Mouse (Mus musculus) adrenal gland, postnatal 14 days (tissue): Measurements from ENCODE around the gene Cenpv. TPM values are rescaled to one million over a fixed set of nuclear protein-coding genes. Genes with fewer than 3 reads are reported as not detected.

Experiments
- DNase-seq: peaks from one replicate; pipeline ENCODE4 v3.0.0; 2021; ENCODE audit warnings: mixed read lengths
- total RNA-seq: library from RNA; stranded (reverse); gene quantifications from 2 replicates; pipeline ENCODE4 v1.2.3, GENCODE M21; 2021

The Cenpv gene
- total RNA-seq, 1 experiment from 2014 or later: 40.5 TPM

- no peak for DNase-seq
Measured at GRCm38 (mm10) chr11:62554163-62554855, 15.2 kb upstream of the Cenpv start.

DNA sequence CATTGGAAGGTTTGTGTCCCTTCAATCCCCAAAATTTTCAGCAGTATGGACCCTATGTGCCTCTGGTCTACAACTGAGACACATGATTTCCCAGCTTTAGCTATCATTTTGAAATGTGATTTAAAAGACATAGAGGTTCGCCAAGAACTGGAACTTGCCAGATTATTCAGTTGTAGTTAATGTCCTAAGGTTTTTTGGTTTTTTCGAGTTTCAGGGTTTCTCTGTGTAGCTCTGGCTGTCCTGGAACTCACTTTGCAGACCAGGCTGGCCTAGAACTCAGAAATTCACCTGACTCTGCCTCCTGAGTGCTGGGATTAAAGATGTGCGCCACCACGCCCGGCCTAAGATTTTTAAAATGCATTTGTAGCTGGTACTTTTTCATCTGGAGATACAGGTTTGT, 14.6 kb upstream of the Cenpv start:
- DNase-seq: no peak

GRCm38 (mm10) chr11:62553186-62553585, 14.1 kb upstream of the Cenpv start:
- no peak for DNase-seq

GRCm38 (mm10) chr11:62551226-62552119, 12.4 kb upstream of the Cenpv start:
- peak; percentile 94 for DNase-seq

DNA sequence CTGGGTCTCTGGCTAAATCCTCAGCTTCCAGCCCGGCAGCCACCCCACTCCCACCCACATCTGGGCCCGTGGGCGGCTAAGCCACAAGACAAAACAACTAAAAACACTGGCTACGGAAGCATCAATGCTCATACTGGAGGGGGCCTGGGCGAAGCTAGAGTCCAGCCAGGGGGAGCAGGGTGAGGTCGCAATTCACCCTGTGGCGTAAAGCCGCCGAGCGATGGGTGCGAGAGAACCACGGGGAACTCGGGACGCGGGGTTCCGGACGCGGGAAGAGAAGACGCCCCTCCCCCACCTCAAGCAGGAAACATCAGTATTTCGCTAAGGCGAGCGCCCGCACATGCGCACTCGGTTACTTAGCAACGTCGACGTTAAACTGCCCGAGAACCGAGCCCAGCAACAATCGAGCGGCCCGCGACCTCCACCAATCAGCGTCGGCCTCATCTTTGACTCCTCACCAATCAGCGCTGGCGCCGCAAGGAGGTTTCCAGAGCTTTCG, 11.7 kb upstream of the Cenpv start, which contains the start of gene Ubb:
Ubb (plus strand) TSS at position 445 of the 499 bp plus-strand sequence.
- DNase-seq: peak; percentile 99

DNA sequence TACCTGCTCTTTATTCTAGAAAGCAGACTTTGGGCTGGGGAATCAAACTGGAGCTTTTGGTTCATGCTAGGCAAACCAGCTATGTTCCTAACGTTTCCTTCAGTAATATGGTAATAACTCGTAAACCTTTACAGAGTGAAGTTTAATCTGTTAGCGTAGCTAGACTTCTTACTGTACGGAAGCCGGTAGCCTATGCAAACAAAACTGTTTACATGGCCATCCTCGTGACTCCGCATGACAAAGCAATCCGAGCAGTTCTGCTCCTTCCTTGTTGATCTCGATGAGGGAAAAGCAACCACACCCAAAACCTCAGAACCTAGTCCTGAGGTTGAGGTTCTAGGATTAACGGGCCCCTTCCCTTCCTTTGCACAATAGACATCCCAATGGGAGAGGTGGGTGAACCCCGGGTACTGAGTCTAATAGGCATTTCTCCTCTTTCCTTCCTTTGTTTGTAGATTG, 11.2 kb upstream of the Cenpv start:
- peak; percentile 58 for DNase-seq

GRCm38 (mm10) chr11:62549782-62550181, 10.7 kb upstream of the Cenpv start:
- peak; percentile 91 for DNase-seq

GRCm38 (mm10) chr11:62543991-62544390, 4.9 kb upstream of the Cenpv start:
- DNase-seq: no peak

DNA sequence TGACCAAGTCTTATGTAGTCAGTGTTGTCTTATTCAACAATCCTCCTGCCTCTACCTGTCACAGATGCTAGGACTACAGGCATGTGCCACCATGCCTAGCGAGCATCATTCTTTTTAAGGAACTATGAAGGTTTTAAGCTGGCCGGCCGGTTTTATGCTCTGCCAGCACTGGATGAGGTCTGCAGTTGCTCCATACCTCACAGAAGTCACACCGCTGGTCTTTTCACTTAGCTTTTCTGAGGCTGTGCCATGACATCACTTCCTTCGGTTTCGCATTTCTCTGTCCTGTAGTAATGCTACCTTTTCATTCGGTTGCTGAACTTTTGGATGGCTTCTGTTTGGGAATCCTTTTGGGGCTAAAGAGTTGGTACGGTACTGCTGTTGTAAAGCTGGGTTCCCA, 2.5 kb upstream of the Cenpv start:
- DNase-seq: no peak

- DNase-seq: no peak
Measured at GRCm38 (mm10) chr11:62540969-62541368, 1.9 kb upstream of the Cenpv start.

DNA sequence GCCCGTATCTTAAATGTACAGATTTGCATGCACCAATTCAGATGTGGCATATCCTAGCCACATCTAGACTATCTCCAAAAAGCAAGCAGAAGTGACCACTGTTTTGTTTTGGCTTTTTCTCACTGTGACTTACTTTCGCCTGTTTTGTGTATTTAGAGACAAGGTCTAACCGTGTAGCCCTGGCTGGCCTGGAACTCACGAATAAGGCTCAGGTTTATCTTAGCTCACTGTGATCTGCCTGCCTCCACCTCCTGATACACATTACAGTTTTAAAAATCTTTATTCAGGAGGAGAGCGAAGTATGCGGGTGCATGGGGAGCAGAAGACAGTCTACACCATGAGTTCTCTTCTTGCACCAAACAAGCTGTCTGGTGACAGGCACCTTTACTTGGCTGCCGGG, 1.1 kb upstream of the Cenpv start:
- no peak for DNase-seq

DNA sequence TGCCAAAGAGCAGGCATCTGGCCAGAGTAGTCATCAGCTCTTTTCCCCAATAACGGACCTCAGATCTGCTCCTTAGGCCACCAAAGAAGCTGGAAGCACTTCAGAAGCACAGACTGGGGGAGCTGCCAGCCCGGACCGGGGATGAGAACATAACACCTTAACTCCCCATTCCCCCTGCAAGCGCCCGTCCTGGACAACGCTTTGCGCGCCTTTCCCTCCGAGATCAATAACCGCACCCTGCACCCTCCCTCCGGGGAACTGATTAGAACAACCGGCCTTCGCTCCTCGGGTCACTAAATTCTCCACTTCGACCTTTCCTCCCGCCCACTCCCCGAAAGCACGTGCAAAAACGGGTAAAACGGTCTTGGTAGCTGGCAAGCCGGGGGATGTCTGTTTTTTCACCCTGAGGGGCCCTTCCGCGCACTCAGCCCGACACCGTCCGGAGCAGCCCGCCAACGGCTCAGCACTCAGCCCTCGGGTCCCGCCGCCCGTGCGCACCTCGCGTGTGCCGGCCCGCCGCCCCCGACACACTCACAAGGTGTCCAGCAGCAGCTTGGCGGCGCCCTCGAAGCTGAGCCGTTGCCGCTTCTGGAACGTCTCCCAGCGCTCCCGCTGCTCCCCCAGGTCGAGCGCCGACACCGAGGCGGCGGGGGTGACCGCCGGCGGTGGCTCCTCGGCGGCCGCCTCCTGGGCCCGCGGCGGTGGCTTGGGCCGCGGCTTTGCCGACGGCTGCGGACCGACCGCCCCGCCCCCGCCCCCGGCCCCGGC, 556 bp downstream of the Cenpv start:
- DNase-seq: peak; percentile 78

DNA sequence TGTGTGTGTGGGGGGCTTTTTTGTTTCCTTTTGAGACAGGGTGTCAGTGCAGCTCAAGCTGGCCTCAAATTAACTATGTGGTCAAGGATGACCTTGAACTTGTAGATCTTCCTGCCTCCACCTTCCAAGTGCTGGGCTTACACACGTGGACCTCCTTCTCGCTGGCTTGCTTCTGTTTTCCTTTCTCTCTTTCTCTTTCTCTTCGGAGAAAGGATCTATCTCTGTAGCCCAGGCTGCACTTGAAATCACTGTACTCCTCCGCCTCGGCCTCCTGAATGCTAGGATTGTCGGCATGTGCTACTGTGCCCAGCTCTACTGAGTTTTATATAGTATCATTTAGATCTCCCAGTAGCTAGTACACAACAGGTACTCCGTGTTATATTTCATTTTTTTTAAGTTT, 1.5 kb downstream of the Cenpv start:
- no peak for DNase-seq

DNA sequence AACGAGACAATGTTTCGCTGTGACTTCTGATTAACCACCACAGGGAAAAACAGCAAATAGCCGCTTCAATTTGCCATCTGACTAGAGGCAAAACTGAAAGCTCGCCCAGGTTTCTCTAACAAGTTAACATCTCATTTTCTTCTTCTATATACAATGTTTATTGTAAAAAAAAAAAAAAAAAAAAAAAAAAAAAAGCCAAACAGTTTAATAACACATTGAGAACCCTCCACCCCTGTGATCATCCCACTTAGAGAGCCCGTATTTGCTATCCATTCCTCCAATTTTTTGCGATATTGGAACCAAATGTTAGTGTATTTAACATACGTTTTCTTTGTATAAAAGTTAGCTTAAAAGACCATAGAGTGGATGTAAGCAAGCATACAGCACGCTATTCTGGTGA, 2.0 kb downstream of the Cenpv start:
- DNase-seq: no peak

GRCm38 (mm10) chr11:62522283-62522682, 16.8 kb downstream of the Cenpv start:
- no peak for DNase-seq

DNA sequence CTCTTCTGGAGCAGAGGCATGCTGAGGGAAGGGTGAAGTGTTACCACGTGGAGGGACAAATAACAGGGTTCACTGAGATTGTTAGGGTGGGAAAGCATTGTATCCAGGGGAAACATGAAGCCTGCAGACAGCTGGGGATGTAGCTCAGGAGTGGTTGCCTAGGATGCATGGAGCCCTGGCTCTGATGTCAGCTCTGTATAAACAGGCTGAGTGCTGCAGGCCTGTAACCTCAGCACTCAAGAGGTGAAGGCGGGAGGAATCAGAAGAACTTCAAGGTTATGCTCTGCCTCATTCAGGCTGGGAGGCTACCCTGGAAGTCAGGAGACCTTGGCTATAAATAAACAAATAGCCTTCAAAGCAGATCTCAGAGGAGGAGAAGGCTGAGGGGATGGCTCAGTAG, 20.1 kb downstream of the Cenpv start:
- peak; percentile 56 for DNase-seq

GRCm38 (mm10) chr11:62513311-62513710, 25.8 kb downstream of the Cenpv start:
- DNase-seq: no peak

- DNase-seq: no peak
Measured at GRCm38 (mm10) chr11:62512529-62513080, 26.5 kb downstream of the Cenpv start.

GRCm38 (mm10) chr11:62511444-62512202, 27.4 kb downstream of the Cenpv start:
- DNase-seq: no peak

DNA sequence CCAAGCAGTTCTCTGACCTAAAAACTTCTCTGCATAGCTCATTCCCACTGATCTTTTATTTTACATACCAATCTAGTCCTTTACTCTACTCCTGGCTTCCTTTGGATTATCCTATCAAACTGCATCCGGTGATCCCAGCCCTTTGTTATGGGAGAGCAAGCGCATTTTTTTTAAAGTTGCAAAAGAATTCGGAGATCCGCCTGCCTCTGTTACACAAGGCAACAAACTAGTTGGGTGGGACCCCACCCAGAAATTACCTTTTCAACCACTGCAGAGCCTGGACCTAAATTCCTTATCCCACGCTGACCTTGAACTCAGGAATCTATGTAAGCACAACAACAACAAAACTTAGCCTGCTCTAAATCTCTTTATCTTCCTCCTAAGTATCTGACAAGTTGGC, 28.1 kb downstream of the Cenpv start:
- DNase-seq: no peak

- DNase-seq: no peak
Measured at GRCm38 (mm10) chr11:62509571-62509970, 29.5 kb downstream of the Cenpv start.
